Mouse (Mus musculus): ENCODE results near the gene Spg7.
A peak's percentile ranks its signal among the peaks of the same experiment; 100 is the strongest.
"Not testable (repeated sequence)": the region's sequence is repeated elsewhere in the genome, so short reads cannot be mapped to it uniquely, and the experiment has no call there.

The Spg7 gene

DNA sequence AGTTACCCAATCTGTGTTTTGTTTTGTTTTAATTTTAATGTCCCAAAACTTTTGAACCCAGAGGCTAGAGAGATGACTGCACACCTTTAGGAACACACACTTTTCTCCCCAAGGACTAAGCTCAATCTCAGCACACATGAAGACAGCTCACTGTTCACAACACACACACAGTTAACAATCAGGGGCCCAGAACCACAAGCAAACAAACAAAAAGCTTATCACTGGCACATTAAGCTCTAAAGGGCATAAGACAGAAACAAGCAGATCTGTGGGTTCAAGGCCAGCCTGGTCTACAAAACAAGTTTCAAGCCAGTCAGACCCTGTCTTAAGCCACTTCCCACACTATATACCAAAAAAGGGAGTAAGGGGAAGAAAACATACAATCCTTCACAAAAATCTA, 29.3 kb upstream of the Spg7 start:
- Histone ChIP-seq H3K27me3 (ENCODE audit: control insufficient read depth, insufficient read depth, low read length, poor library complexity, severe bottlenecking) (no peaks in the 10 kb centered on the region), H3K36me3 (ENCODE audit: control insufficient read depth, insufficient read depth, low read length, poor library complexity, severe bottlenecking) (no peaks in the 10 kb centered on the region)
- no peak for DNase-seq (ENCODE audit: low read depth, low spot score)

DNA sequence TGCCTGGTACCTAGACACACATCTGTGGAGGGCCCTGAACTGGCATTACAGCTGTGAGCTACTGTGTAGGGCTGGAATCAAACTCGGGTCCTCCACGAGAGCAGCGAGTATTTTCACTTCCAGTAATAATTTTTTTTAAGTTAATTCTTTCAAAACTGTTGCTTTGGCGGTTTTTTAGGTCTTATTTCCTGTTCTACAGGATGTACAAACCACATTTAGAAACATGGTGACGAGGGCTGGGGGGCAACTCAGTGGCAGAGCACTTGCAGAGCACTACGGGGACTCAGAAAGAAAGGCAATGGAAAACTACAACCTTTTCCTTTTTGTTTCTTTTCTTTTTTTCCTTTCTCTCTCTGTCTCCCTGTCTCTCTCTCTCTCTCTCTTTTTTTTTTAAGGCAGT, 28.6 kb upstream of the Spg7 start:
- peak; percentile 70 for DNase-seq (ENCODE audit: low read depth, low spot score)

DNA sequence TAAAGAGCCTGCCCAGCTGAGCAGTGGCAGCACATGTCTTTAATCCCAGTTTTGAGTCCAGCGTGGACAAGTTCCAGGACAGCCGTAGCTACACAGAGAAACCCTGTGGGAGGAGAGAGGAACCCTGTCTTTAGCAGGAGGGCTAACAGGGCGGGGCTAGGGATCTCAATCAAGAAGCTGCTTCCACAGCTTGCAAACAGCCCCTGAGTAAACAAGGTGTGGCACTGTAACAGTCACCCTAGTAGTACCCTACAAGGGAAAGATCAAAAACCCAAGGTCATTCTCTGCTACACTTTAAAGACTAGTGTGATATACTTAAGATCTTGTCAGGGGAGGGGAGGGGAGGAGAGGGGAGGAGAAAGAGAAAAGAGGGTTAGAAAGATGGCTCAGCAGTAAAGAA, 25.8 kb upstream of the Spg7 start:
- Histone ChIP-seq H3K27me3 (ENCODE audit: control insufficient read depth, insufficient read depth, low read length, poor library complexity, severe bottlenecking) (no peaks in the 10 kb centered on the region), H3K36me3 (ENCODE audit: control insufficient read depth, insufficient read depth, low read length, poor library complexity, severe bottlenecking) (no peaks in the 10 kb centered on the region)
- no peak for DNase-seq (ENCODE audit: low read depth, low spot score)

More for the DNA sequence above, 28.6 kb upstream of the Spg7 start:
- Histone ChIP-seq H3K36me3 (ENCODE audit: control insufficient read depth, insufficient read depth, low read length, poor library complexity, severe bottlenecking) (no peaks in the 10 kb centered on the region), H3K27me3 (ENCODE audit: control insufficient read depth, insufficient read depth, low read length, poor library complexity, severe bottlenecking) (no peaks in the 10 kb centered on the region)

DNA sequence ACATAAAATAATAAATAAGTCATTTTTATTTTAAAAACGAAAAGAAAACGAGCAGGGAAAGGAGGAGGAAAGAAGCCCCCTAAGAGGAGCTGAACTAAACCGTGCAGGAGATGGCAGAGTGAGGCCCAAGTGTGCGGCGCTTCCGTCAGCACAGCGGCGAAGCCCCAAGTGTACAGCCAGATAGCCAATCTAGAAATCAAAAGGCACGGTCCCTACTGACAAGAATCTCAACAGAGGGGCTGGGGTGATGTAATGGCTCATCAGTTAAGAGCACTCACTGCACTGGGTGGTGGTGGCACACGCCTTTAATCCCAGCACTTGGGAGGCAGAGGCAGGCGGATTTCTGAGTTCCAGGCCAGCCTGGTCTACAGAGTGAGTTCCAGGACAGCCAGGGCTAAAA, 25.3 kb upstream of the Spg7 start:
- no peak for DNase-seq (ENCODE audit: low read depth, low spot score)
- Histone ChIP-seq H3K27me3 (ENCODE audit: control insufficient read depth, insufficient read depth, low read length, poor library complexity, severe bottlenecking) (no peaks in the 10 kb centered on the region), H3K36me3 (ENCODE audit: control insufficient read depth, insufficient read depth, low read length, poor library complexity, severe bottlenecking) (no peaks in the 10 kb centered on the region)

DNA sequence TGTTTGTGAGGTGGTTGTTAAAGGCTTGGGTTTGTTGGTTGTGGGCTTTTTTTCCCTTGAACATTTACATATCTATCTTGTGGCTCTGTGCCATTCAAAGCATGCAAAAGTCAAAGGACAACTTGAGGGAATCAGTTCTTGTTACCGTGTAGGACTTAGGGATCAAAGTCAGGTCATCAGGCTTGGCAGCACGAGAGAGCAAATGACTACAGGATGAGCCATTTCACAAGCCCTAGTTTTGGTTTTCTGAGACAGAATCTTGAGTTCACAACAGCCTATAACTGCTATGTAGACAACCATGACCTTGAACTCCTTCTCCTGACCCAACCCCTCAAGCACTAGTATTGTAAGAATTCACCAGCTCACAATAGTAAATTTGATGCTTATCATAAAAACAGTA, 24.4 kb upstream of the Spg7 start:
- no peak for DNase-seq (ENCODE audit: low read depth, low spot score)
- no peaks in the 10 kb centered on the region for H3K36me3 ChIP-seq (ENCODE audit: control insufficient read depth, insufficient read depth, low read length, poor library complexity, severe bottlenecking)
- H3K27me3 ChIP-seq (ENCODE audit: control insufficient read depth, insufficient read depth, low read length, poor library complexity, severe bottlenecking): no peaks in the 10 kb centered on the region

DNA sequence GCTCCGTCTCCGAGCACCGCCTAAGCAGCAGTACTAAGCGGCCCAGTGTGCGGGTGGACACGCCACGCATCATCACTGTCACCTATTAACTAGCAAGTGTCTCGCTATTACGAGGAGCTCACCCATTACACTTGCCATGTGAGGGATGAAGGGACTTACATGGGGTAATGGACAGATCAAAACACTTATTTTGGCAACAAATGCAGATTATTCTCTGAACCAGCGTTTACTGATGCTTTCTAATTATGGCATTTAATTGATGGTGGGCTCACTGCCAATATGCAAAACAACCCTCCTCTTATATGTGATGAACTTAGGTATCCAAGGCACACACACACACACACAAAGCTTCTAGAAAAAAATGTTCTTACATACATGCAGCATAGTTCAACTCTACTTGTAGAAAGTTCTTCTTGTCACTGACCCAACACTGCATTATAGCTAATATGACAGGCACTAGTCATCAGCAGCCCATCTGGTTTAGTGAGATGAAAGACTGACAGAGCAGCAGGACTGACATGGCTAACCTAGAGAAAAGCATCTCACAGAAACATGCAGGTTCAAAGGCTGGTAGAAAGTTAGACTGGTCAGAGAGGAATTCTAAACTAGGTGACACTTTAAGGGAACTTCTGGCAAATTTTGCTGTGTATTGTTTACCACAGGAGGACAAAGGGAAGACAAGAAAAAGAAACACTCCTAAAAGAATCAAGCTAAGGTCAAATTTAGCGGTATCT, 23.2 kb upstream of the Spg7 start:
- no peaks in the 10 kb centered on the region for H3K27me3 ChIP-seq (ENCODE audit: control insufficient read depth, insufficient read depth, low read length, poor library complexity, severe bottlenecking)
- no peak for DNase-seq (ENCODE audit: low read depth, low spot score)
- H3K36me3 ChIP-seq (ENCODE audit: control insufficient read depth, insufficient read depth, low read length, poor library complexity, severe bottlenecking): no peaks in the 10 kb centered on the region

DNA sequence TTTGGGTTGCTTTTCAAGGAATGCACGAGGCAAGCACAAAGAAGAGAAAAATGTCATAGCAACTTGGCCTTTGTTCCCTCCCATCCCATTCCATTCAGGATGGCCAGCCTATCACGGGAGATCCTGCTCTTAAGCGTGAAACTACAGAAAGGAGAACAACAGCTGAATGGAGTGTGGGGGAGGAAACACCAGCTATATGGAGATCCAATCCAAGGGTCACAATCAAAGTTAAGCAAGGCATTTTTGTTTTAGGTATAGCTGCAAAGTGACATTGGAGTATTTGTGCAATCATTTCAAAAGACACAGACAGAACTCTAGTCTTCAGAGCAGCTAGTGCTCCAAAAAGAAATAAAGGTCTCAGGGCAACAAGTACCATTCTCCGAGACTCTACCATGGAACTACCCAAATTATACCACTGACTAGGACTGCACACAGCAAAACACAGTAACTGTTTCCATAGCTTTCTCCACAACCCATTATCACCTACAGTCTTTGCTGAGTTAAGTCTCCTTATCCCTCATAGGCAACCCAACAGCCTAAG, 22.6 kb upstream of the Spg7 start:
- no peaks in the 10 kb centered on the region for H3K36me3 ChIP-seq (ENCODE audit: control insufficient read depth, insufficient read depth, low read length, poor library complexity, severe bottlenecking)
- DNase-seq (ENCODE audit: low read depth, low spot score): no peak
- H3K27me3 ChIP-seq (ENCODE audit: control insufficient read depth, insufficient read depth, low read length, poor library complexity, severe bottlenecking): no peaks in the 10 kb centered on the region

DNA sequence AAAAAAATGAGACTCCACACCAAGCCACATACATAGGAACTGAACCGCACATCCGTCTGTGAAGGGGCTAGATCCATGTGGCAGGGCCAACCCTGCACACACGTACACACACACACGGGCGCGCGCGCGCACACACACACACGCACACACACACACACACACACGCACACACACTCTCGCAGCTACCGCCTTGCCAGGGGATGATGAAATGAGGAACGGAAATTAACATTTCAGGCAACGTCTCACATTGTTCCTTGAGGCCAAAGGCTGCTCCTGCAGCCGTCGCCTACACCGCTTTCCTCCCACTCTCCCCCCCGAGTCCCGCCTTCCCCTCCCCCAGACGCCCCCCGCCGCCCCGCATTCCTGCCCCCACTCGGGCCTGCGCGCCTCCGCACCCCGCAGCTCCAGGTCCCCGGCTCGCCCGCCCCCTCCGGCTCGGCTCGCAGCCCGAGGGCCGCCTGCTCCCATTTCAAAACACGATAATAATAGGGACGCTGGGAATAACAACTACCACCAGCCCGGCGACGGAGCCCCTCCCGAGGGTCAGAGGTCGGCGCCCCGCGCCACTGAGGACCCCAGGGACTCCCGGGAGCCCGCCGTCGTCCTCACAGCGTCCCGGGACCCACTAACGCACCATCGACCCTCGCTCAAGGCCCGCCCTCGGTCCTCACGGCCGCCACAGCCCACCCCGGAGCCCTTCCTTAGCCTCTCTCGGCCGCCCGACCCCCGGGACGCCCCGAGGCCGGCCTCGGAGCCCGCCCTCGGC, 21.6 kb upstream of the Spg7 start:
- DNase-seq (ENCODE audit: low read depth, low spot score): peak; percentile 89
- Histone ChIP-seq H3K27me3 (ENCODE audit: control insufficient read depth, insufficient read depth, low read length, poor library complexity, severe bottlenecking) (no peaks in the 10 kb centered on the region), H3K36me3 (ENCODE audit: control insufficient read depth, insufficient read depth, low read length, poor library complexity, severe bottlenecking) (peaks cover 2% of the 10 kb centered on the region; the same call in 1 of the 2 replicates)

DNA sequence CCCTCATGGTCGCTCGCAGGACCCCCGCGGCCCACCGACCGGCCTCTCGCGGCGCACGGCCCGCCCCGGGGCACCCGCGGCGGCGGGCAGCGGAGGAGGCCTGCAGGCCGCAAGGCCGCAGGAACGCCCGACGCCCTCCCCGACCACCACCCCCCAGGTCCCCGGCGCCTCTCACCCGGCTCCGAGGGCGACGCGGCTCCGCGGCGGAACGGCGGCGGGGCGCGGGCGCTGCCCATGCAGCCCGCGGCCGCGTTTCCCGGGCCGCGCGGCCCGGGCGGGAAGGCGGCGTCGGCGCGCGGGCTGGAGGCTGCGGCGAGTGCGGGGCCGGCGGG, 21.0 kb upstream of the Spg7 start:
- DNase-seq (ENCODE audit: low read depth, low spot score): no peak
- no peaks in the 10 kb centered on the region for H3K27me3 ChIP-seq (ENCODE audit: control insufficient read depth, insufficient read depth, low read length, poor library complexity, severe bottlenecking)
- H3K36me3 ChIP-seq (ENCODE audit: control insufficient read depth, insufficient read depth, low read length, poor library complexity, severe bottlenecking): peaks cover 2% of the 10 kb centered on the region; the same call in 1 of the 2 replicates

DNA sequence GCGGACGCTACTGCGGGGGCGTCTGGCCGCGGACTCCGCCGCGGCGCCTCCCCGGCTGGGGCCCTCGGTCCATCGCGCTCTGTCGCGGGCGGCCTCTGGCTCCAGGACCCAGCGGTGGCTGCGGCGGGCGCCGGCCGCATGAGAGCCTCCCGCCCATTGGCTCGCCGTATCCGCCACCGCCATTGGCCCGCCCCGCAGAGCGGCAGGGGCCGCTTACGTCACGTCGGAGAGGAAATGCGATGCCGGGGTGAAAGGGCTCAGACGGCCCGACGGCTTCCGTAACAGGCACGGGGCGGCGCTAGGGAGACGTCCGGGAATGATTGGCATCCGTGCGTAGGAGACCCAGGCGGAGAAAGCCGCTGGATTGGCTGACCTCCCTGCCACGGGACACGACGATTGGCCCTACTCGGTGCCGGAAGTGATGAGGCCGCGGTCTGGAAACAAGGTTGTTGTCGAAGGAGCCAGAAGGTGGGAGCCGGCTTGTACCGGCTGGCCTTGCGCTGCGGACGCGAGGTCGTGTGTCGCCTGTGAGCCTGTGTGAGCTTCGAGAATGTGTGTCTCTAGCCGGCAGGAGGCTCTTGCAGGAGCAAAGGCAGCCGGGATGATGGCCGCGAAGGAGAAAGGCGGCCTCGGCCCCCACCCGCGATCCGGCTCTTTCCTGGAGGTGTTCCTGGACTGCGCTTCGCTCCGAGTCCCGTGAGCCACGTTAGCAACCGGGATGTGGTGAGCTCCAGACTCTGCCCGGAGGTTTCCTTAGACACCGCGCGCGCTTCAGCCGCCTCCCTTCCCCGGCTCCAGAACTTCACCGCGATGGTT, 20.4 kb upstream of the Spg7 start, which contains the start of gene Ankrd11:
Ankrd11 (minus strand) TSS at position 120 of the 816 bp plus-strand sequence.
- no peaks in the 10 kb centered on the region for H3K27me3 ChIP-seq (ENCODE audit: control insufficient read depth, insufficient read depth, low read length, poor library complexity, severe bottlenecking)
- peak; percentile 100 for DNase-seq (ENCODE audit: low read depth, low spot score)
- peaks cover 2% of the 10 kb centered on the region; the same call in 1 of the 2 replicates for H3K36me3 ChIP-seq (ENCODE audit: control insufficient read depth, insufficient read depth, low read length, poor library complexity, severe bottlenecking)

DNA sequence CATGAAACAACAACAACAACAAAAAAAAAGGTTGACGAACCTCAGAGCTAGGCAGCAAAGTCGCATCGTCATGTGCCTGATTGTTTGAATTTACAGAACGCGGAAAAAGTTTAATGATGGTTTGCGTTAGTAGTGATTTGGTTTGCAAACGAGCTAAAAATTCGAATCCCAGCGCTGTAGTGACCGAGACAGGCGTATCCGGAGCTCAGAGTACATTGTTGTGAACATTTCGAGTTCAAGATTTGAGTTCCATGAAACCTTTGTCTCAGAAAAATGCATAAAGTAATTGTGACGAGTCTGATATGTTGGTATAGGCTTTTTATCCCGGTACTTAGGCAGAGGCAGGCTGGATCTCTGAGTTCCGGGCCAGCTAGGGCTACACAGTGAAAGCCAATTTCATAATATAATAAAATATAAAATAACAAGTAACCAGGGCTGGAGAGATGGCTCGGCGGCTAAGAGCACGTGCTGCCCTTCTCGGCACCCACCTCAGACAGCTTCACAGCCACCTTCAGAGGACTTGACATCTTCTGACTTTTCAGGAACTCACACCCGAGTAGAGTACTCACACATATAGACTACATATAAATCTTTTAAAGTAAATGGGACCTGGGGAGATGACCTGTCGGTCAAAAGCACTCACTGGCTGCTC, 19.6 kb upstream of the Spg7 start:
- Histone ChIP-seq H3K36me3 (ENCODE audit: control insufficient read depth, insufficient read depth, low read length, poor library complexity, severe bottlenecking) (peaks cover 2% of the 10 kb centered on the region; the same call in 1 of the 2 replicates), H3K27me3 (ENCODE audit: control insufficient read depth, insufficient read depth, low read length, poor library complexity, severe bottlenecking) (no peaks in the 10 kb centered on the region)
- DNase-seq (ENCODE audit: low read depth, low spot score): peak; percentile 43

DNA sequence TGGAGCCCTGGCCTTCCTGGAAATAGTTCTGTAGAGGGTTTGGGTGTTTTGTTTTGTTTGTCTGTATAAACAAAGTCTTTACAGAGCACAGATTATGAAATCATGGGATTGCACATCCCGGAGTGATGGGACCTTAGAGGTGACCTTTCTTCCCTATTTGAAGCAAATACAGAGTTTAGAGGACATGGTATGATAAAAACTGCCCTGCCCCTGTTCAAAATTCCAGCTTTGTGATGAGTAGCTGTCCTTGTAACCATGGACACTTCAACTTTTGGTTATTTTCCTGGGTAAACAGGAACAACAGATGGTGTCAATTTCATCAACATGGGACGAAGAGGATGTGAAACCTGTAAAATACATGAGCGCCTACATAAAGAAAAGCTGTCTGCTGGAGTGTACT, 18.8 kb upstream of the Spg7 start:
- H3K36me3 ChIP-seq (ENCODE audit: control insufficient read depth, insufficient read depth, low read length, poor library complexity, severe bottlenecking): peaks cover 2% of the 10 kb centered on the region; the same call in 1 of the 2 replicates
- peak; percentile 65 for DNase-seq (ENCODE audit: low read depth, low spot score)
- no peaks in the 10 kb centered on the region for H3K27me3 ChIP-seq (ENCODE audit: control insufficient read depth, insufficient read depth, low read length, poor library complexity, severe bottlenecking)

DNA sequence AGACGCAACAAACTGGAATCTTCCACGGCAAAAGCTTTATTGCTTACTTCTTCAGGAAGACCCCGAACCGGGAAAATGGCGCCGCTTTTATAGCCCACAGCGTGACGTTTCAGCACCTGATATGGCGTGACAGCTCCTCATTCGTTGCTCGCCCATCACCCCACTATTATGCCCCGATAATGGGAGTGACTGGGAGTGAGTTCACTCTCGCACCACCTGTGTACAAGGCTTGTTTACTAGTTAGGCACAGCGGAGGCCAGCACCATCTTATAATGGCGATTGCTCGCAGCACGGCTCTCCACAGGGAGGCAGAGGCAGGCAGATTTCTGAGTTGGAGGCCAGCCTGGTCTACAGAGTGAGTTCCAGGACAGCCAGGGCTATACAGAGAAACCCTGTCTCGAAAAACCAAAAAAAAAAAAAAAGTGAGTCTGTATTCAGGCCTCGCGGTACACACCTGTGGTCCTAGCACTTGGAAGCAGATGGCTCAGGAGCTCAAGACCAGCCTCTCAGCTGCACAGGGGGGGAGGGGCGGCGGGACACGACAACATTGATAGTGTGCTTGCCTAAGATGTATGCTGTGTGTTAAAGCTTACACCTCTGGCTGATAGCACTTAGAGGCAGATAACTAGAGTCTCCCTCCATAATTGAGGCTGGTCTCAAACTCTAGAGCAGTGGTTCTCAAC, 17.9 kb upstream of the Spg7 start:
- not testable (repeated sequence) for H3K36me3 ChIP-seq (ENCODE audit: control insufficient read depth, insufficient read depth, low read length, poor library complexity, severe bottlenecking); DNase-seq (ENCODE audit: low read depth, low spot score); H3K27me3 ChIP-seq (ENCODE audit: control insufficient read depth, insufficient read depth, low read length, poor library complexity, severe bottlenecking)

DNA sequence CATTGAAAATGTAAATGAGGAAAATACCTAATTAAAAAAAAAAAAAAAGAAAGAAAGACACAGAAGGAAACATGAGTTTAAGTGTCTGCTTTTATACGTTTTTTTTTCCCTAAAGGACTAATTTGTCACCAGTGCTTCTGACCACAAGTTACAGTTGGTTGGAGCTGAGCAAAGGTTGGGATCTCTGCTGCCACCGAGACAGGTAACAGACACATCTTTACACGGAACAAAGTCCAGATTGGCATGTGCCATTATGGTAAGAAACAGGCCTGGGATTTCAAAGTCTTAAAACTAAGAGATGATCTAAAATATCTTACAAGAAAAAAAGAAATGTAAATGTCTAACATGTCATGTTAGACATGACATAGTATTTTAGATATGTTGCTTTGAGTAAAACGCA, 16.0 kb upstream of the Spg7 start:
- no peaks in the 10 kb centered on the region for H3K27me3 ChIP-seq (ENCODE audit: control insufficient read depth, insufficient read depth, low read length, poor library complexity, severe bottlenecking)
- peaks cover 2% of the 10 kb centered on the region; the same call in 1 of the 2 replicates for H3K36me3 ChIP-seq (ENCODE audit: control insufficient read depth, insufficient read depth, low read length, poor library complexity, severe bottlenecking)
- no peak for DNase-seq (ENCODE audit: low read depth, low spot score)
